Mouse (Mus musculus) kidney, adult 2 months (tissue): Measurements from ENCODE around the gene Rnf220. TPM values are rescaled to one million over a fixed set of nuclear protein-coding genes. Genes with fewer than 3 reads are reported as not detected.
A peak's percentile ranks its signal among the peaks of the same experiment; 100 is the strongest.

Source experiments
- DNase-seq: peaks from one replicate; pipeline ENCODE4 v3.0.0; 2021
- H3K27ac ChIP-seq: fragments of 200-500 bp; 2 replicates; pipeline ENCODE4 v1.5.1; 2012; ENCODE audit warnings: low read depth, low read length, control low read depth, inconsistent platforms; ENCODE audit not compliant: insufficient read depth
- H3K27me3 ChIP-seq: fragments of 200-500 bp; replicated peaks from 2 replicates; pipeline ENCODE4 v1.6.1; 2012; ENCODE audit warnings: mild to moderate bottlenecking, moderate library complexity, low read length, inconsistent platforms; ENCODE audit not compliant: control insufficient read depth, insufficient read depth
- H3K36me3 ChIP-seq: fragments of 200-500 bp; 2 replicates; pipeline ENCODE4 v1.6.1; 2012; ENCODE audit warnings: mild to moderate bottlenecking, moderate library complexity, low read length, inconsistent platforms; ENCODE audit not compliant: control insufficient read depth, insufficient read depth
- H3K4me1 ChIP-seq: fragments of 200-500 bp; 2 replicates; pipeline ENCODE4 v1.6.1; 2011; ENCODE audit warnings: low read length; ENCODE audit not compliant: control insufficient read depth, insufficient read depth
- H3K4me3 ChIP-seq: fragments of 200-500 bp; 2 replicates; pipeline ENCODE4 v1.5.1; 2011; ENCODE audit warnings: mild to moderate bottlenecking, low read depth, low read length, control low read depth; ENCODE audit not compliant: insufficient read depth
- CTCF ChIP-seq: fragments of 200-500 bp; conservative IDR thresholded peaks from 2 replicates; pipeline ENCODE4 v1.5.1; 2011; ENCODE audit warnings: low read depth, mild to moderate bottlenecking, control low read depth, low read length, moderate library complexity, mixed read lengths; ENCODE audit not compliant: insufficient read depth, insufficient read length
- POLR2A ChIP-seq: fragments of 200-500 bp; IDR thresholded peaks from one replicate; pipeline ENCODE4 v1.6.1; 2011; ENCODE audit warnings: low read depth, low read length, control low read depth
- WGBS: fragments of 180-500 bp; shearing (Covaris S2); methylation state at CpG from one replicate; pipeline ENCODE4 v1.1.7; 2018; 5-methylcytosine and 5-hydroxymethylcytosine counted together
- polyA plus RNA-seq: library from polyadenylated mRNA; depleted of rRNA; stranded (reverse); fragments of >200 nt; gene quantifications from 2 replicates; pipeline ENCODE4 v1.2.3, GENCODE M21; 2012

Rnf220 gene
- polyA plus RNA-seq, 1 experiment: 70.7 TPM

DNA sequence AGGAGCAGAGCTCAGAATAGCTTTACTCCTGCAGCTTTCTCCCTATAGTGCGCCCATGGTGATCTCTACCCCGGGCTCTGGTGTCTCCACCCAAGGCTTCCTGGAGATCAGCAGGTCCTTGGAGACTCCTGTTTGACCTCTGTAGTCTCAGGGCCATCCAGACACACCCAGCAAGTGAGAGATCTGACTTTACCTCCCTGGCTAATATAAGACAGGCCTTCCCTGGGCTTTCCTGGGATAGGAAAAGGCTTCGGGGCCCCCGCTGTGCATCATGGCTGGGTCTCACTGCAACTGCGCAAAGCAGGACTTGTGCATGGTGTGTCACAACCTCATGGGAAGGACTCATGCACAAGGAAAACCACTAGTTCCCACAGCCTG lies 116.3 kb downstream of the Rnf220 start:
- H3K27me3 ChIP-seq: no peaks in the 10 kb centered on the region
- no peak for DNase-seq
- 98% methylated on average over 5 of the region's 5 CpGs for WGBS
- TF ChIP-seq POLR2A (no peak), CTCF (no peak)
- no peaks in the 10 kb centered on the region for H3K4me1 ChIP-seq
- no peaks in the 10 kb centered on the region for H3K36me3 ChIP-seq
- H3K4me3 ChIP-seq: no peak overlapping the region
- no peak overlapping the region for H3K27ac ChIP-seq

GRCm38 (mm10) chr4:117379803-117380557 lies 116.9 kb downstream of the Rnf220 start:
- Histone ChIP-seq H3K27ac (no peak overlapping the region), H3K4me3 (no peak overlapping the region), H3K36me3 (no peaks in the 10 kb centered on the region), H3K27me3 (no peaks in the 10 kb centered on the region), H3K4me1 (no peaks in the 10 kb centered on the region)
- DNase-seq: no peak
- TF ChIP-seq POLR2A (no peak), CTCF (no peak)
- 62% methylated on average over 14 of the region's 14 CpGs for WGBS

DNA sequence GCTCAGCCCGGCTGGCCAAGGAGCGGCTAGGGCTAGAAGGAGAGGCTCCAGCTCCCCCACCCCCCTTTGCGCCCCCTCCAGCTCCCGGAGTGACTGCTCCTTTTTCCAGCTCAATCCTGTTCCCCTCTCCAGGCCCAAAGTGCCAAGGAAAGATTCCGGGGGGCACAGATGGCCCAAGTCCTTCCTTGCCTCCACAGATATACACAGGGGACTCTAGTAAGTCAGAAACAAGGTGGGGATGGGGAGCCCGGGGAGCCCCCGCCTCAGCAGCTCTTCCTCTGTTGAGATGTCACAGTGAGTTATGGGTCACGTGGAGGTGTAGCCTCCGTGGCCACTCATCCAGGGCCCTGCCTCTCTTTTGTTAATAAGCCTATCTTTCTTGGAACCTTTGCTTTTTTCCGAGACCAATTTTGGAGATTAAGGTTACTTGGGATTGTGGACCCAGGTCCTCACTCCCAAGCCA lies 122.7 kb downstream of the Rnf220 start:
- H3K4me1 ChIP-seq: no peaks in the 10 kb centered on the region
- no peak overlapping the region for H3K4me3 ChIP-seq
- DNase-seq: no peak
- WGBS: 41% methylated on average over 10 of the region's 10 CpGs
- TF ChIP-seq POLR2A (no peak), CTCF (no peak)
- H3K36me3 ChIP-seq: no peaks in the 10 kb centered on the region
- no peaks in the 10 kb centered on the region for H3K27me3 ChIP-seq
- H3K27ac ChIP-seq: no peak overlapping the region

DNA sequence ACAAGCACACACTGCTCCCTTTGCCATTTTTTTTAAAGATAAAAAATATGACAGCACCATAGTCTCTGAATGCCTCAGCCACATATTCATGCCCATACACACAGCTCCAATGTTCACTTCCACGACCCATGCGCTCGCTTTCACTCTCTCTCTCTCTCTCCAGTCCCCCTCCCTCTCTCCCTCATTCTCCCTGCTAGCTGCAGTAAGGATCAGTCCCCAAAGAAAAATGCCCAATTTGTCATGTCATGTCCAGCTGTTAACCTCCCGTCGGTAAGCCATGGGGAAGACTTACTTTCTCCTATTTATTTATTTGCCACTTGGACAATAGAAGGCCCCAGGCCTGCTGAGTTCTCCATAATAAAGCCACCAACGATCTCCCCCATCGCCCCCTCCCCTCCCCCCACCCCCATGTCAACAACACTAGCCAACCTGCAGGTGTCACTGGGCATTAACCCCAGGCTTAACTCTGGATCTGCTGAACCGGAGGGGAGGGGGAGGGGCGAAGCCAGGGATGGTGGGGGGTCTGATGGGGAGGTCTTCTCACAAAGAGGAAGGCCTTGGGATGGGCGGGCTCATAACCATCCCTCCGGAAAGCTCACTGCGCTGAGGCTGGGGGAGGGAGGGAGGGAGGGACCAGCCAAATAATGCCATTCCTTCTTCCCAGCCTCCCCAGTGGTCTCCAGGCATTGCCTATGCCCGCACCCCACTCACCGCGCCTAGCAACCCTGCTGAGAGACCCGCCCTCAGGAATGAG lies 123.4 kb downstream of the Rnf220 start:
- no peaks in the 10 kb centered on the region for H3K4me1 ChIP-seq
- WGBS: 36% methylated on average over 16 of the region's 16 CpGs
- H3K27me3 ChIP-seq: no peaks in the 10 kb centered on the region
- TF ChIP-seq POLR2A: no peak
- H3K36me3 ChIP-seq: no peaks in the 10 kb centered on the region
- no peak overlapping the region for H3K27ac ChIP-seq
- DNase-seq: no peak
- no peak overlapping the region for H3K4me3 ChIP-seq

- no peak for TF ChIP-seq CTCF
- no peak for TF ChIP-seq POLR2A
These were observed 125.0 kb downstream of the Rnf220 start for GRCm38 (mm10) chr4:117371896-117372295.

GRCm38 (mm10) chr4:117370354-117370753 lies 126.5 kb downstream of the Rnf220 start:
- no peak for TF ChIP-seq CTCF
- TF ChIP-seq POLR2A: no peak

More at GRCm38 (mm10) chr4:117371896-117372295, 125.0 kb downstream of the Rnf220 start:
- no peaks in the 10 kb centered on the region for H3K36me3 ChIP-seq
- H3K27me3 ChIP-seq: no peaks in the 10 kb centered on the region
- H3K27ac ChIP-seq: no peak overlapping the region
- no peak overlapping the region for H3K4me3 ChIP-seq
- WGBS: 43% methylated on average over 2 of the region's 2 CpGs
- H3K4me1 ChIP-seq: no peaks in the 10 kb centered on the region
- peak; percentile 30 for DNase-seq

GRCm38 (mm10) chr4:117369571-117369970 lies 127.3 kb downstream of the Rnf220 start:
- no peak overlapping the region for H3K27ac ChIP-seq
- WGBS: 76% methylated on average over 3 of the region's 3 CpGs
- H3K4me1 ChIP-seq: no peaks in the 10 kb centered on the region
- TF ChIP-seq POLR2A (no peak), CTCF (no peak)
- no peak for DNase-seq
- no peaks in the 10 kb centered on the region for H3K36me3 ChIP-seq
- no peak overlapping the region for H3K4me3 ChIP-seq
- no peaks in the 10 kb centered on the region for H3K27me3 ChIP-seq

More at GRCm38 (mm10) chr4:117370354-117370753, 126.5 kb downstream of the Rnf220 start:
- no peaks in the 10 kb centered on the region for H3K36me3 ChIP-seq
- H3K27me3 ChIP-seq: no peaks in the 10 kb centered on the region
- no peaks in the 10 kb centered on the region for H3K4me1 ChIP-seq
- WGBS: 54% methylated on average over 5 of the region's 5 CpGs
- no peak overlapping the region for H3K4me3 ChIP-seq
- DNase-seq: no peak
- H3K27ac ChIP-seq: no peak overlapping the region
